Mouse (Mus musculus) left cerebral cortex, adult 11 months (tissue): ENCODE results near the gene Tulp4.
A peak's percentile ranks its signal among the peaks of the same experiment; 100 is the strongest.

ENCODE experiments used
- DNase-seq: peaks from one replicate; pipeline ENCODE4 v3.0.0; 2022; ENCODE audit warnings: low spot score

The Tulp4 gene

DNA sequence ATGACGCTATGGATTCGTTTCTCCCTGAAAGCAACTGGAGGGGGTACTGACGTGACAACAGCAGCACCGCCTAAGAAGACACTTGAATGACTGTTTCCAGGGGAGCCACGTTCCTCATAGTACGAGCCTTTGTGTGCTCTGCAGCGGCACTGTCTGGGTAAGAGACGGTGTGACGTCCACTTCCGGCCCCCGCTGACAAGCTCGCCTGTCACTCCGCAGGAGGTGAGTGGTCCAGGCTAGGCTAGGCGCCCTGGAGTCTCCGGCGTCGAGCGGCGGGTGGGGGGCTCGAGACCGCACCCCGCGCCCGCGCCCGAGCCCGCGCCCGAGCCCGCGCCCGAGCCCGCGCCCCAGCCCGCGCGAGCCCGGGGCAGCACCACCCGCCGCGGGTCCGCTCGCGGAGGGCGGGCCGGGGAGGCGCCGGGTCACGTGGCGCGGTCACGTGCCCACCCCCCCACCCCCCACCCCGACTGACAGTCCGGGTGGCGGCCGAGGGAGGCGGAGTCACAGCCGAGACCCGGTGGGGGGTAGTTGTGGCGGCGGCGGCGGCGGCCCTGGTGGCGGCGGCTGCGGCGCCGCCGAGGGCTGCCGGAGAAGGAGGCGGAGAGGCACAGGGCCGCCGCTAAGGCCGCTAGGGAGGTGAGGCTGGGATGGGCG is at the start of gene Tulp4:
Gene Tulp4, plus strand, starts transcription at position 77 of the 654 bp plus-strand sequence.
- DNase-seq: peak; percentile 78

DNA sequence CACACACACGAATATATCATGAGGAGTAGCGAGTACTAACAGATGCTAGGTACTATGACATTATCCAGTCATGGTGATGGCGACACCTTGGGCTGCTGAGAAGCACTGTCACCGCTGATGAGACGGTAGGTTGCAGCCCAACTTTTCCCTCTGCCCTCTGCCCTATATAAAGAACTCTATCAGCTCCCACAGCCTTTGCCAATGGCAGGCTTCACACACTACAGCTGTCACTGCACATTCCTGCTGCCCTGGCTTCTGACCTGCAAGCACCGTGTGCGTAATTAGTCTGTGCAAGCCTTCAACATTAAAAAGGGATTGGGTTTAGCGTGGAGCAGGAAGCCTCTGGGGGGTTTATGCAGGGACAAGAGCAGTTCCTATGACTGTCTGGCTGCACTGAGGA is 43.4 kb upstream of the Tulp4 start:
- no peak for DNase-seq

GRCm38 (mm10) chr17:6063532-6063931 is 42.7 kb upstream of the Tulp4 start:
- DNase-seq: no peak

GRCm38 (mm10) chr17:6066021-6066420 is 40.2 kb upstream of the Tulp4 start:
- DNase-seq: no peak

GRCm38 (mm10) chr17:6067613-6068012 is 38.6 kb upstream of the Tulp4 start:
- DNase-seq: no peak

- no peak for DNase-seq
These were observed 36.4 kb upstream of the Tulp4 start for GRCm38 (mm10) chr17:6069866-6070265.

DNA sequence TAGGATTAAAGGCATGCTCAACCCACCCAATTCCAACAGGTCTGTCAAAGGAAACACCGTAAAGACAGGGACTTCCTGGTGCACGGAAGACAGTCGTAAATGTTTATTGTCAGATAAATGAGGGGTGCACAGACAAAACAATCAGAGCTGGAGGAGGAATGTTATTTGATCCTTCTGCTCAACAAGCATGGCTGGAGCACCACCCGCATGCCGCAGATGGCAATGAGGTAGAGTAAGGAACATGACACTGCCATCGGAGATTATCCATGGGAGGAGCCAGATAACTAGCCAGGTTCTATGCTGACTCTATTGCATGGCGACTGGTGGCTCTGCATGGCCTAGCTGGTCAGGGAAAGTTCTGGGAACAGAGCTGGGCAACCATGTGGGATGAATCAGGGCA is 32.8 kb upstream of the Tulp4 start:
- no peak for DNase-seq

DNA sequence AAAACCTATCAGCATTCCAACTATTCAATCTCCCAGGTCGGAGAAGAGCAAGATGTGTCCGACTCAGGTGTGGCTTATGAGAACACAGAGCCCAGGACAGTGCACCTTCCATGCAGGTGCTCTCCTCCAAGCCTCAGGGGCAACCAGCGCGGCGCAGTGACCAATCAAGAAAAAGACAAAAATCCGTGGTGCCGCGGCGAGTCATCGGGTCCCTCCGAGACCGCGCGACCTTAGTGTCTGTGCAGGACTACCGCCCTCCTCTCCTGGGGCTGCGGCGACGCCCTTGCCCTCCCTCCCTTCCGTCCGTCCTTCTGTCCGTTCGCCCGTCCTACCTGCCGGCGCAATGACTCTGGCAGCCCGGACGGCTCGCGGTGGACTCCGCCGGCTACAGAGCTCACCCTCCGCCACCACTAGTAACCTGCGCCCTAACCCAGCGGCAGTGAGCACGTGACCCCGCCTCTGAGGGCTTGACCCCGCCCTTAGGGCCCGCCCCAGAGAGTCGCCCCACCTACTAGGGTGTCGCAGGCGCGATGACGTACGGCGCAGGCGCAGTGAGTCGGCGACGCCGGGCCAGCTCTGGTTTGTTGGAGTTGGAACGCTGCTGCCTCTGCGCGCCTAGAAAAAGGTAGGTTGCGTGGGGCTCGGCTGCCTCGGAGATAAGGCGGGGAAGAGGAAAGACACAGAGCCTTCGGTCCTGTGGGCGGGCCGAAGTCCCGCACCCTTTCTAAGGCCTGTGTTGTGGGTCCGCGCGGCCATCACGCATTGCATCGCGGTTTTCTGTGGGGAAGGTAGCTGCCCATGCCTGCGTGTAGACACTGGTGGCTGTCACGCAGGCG is 26.7 kb upstream of the Tulp4 start, which contains the start of the genes Serac1 and Gtf2h5:
Gene Serac1, minus strand, starts transcription at position 455 of the 836 bp plus-strand sequence.
Gene Gtf2h5, plus strand, starts transcription at position 500 of the 836 bp plus-strand sequence.
- peak; percentile 96 for DNase-seq

GRCm38 (mm10) chr17:6083323-6083890 is 22.8 kb upstream of the Tulp4 start:
- no peak for DNase-seq

DNA sequence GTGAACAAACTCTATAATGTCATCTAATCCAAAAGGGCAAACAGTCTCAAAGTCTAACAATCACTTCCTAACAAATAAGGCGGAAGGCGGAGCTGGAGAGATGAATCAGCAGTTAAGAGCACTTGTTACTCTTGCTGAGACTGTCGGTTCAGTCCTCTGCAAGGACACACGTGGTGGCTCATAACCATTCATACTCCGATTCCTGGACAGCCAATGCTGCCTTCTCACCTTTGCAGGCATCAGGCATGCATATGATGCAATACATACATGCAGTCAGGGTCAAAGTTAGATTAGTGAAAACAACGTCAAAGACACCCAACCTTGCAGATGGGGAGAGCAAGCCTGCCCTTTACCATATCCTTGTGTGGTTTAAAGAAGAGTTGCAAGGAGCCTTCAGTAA is 14.6 kb upstream of the Tulp4 start:
- no peak for DNase-seq

DNA sequence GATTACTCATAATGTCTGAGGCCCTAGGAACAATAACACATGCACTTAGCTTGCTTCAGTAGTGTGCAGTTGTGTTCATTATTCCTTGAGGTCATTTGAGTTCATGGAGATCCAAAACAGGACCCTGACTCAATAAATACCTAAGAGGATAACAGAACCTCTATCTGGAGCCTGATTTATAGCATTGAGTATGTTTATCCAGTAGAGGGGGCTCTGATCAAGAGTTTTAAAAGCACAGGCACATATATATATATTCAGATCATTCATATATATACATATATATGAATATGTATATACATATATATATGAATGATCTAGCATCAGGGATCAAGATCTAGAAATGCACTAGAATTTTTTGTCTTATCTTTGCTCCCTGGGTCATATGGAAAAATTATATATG is 10.7 kb upstream of the Tulp4 start:
- no peak for DNase-seq

DNA sequence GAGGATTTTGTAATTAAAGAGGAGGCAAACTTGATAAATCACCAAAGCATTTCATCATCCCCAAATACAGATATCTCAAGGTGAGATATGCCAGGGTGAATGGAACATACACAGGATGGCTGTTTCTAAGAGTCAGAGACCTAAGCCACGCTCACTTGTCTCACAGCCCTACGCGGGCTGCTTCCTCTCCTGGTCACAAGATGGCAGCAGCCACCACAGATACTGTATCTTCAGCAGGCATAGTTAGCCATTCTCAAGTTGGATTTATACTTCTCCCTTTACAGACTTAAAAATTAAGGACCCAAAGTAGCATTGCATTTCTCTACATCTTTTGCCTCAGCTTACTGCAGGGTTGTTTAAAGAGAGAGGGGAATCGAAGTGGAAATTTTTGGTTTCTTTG is 8.4 kb upstream of the Tulp4 start:
- DNase-seq: peak; percentile 45

DNA sequence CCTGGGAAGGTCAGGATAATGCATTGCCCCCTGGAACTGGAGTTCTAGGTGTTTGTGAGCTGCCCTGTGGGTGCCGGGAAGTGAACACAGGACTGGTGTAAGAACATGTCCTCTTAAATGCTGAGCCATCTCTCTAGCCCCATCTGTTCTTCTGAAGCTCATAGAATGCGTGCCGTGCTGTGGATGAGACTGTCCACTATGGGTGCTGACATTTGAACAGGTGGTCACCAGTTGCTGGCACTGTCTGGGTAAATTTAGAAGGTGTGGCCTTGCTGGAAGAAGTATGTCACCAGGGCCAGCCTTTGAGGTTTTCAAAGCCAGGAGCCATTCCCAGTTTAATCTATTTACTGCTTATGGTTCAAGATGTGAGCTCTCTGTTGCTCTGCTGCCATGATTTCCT is 4.0 kb upstream of the Tulp4 start:
- no peak for DNase-seq

- no peak for DNase-seq
These were observed 2.7 kb upstream of the Tulp4 start for GRCm38 (mm10) chr17:6103566-6103965.

DNA sequence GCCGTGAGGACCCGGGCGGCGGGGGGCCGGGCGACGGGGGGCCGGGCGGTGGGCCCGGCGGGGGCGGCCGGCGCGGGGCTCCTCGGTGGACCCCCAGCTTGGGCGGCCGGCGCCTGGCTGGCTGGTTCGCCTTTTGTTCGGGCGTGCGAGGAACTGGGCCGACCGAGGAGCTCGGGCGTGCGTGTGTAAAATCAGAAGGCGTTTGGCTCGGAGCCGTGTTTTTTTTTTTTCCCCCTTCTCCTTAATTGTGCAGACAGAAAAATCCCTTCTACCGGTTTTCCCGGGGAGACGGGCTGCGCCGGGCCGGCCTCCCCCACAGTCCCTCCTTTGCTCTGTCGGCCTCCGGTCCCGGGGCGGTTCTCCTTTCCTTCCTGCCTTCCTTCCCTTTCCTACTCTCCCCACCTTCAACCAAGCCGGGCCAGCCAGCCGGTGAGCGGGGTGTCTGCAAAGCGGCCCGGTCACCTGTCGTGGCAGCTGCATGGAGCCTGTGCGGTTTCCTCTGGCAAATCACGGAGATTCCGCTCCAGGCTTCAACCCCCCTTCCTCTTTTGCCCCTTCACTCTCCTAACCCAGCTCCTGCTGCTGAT is 871 bp downstream of the Tulp4 start:
- DNase-seq: no peak

- no peak for DNase-seq
These were observed 1.9 kb downstream of the Tulp4 start for GRCm38 (mm10) chr17:6108175-6108574.

GRCm38 (mm10) chr17:6110956-6111355 is 4.7 kb downstream of the Tulp4 start:
- no peak for DNase-seq

DNA sequence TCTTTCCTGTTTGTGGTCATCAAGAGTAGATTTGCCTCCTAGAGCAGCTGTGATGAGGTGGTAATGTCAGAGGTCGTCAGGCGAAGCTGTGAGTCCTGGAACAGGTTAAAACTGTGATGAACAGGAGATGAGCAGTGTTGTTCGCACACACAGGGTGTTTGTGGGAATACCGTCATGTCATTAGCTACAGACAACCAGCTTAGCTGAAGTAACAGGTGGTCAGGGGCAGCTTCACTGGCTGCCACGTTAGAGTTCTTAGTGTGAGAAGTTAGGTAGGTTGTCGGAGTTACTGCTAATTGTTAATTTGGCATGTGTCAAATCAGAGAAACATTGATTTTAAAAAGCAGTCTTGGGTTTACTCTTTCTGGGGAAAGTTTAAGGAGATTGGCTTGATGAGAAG is 7.4 kb downstream of the Tulp4 start:
- DNase-seq: no peak

DNA sequence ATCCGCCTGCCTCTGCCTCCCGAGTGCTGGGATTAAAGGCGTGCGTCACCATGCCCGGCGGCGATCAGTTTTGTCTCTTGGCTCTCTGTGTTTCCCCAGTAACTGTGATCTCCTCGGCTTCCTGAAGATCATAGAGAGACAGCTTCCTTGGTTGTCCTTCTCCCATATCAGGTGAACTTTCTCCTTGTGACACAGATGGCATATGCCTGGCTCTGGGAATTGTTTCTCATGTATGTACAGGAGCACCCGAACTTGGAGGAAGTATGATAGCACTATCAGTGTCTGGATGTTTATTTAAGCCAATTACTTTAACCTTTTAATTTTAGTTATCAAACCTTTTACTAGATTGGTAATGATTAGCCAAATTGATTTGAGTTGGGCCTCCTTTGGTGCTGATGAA is 8.8 kb downstream of the Tulp4 start:
- DNase-seq: no peak

DNA sequence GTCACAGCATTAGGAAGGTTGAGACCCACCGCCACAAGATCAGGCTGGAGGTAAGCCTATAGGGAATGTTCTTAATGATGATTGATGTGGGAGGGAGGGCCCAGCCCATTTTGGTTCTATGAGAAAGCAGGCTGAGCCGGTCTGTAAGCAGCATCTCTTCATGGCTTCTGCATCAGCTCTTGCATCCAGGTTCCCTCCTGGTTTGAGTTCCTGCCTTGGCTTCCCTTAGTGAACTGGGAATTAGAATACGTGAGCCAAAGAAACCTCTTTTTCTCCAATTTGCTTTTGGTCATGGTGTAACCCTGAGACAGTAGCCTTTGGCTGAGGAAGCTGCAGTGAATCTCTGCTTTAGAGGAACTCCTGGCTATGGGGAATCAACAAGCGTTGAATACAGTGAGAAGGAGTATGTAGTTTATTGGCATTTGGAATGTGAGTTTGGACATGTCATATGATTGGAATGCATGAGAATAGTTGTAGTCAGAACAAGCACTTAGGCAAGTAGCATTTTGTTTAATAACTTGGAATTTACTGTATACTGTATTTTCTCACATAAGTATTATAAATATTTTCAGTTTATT is 11.0 kb downstream of the Tulp4 start:
- DNase-seq: no peak

DNA sequence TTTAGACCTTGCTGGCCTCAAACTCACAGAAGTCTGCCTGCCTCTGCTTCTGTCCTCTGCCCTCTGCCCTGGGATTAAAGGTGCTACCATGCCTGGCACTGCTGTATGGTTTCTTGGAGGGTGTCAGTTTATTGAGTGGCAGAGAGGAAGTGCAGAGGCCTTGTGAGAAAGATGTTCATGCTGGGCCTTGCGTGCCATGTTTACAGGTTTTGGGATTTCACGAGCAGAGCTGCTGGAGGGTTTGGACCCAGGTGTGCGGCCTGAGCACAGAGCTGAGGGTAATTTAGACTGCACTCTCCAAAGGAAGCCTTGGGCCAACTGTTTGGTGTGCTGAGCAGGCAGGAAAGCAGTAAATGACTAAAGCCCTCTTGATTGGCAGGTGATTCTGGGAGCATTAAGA is 11.7 kb downstream of the Tulp4 start:
- no peak for DNase-seq

DNA sequence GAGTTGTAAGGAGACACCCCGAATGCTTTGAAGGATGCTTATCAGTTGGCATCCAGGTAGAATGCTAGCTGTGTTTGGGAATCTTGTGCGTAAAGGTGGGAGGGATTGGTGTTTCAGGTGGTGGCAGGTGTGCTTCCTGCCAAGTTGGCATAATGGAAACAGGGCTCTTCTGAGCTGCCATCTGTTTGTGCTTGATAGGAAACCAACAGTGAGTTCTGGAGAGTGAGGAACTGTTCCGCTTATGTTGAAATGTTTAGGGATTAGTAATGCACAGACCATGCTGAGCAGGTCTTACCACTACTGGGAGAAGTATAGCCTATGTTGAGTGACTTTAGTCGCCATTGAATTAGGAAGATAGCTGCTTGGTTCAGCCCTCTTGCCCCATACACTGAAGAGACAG is 12.6 kb downstream of the Tulp4 start:
- no peak for DNase-seq
